Mouse (Mus musculus): ENCODE measurements around the gene Klkb1. TPM values are rescaled to one million over a fixed set of nuclear protein-coding genes. Genes with fewer than 3 reads are reported as not detected.

Gene Klkb1
- polyA plus RNA-seq, 1 experiment from 2014 or later = not detected

- Histone ChIP-seq H3K36me3 (no peaks in the 10 kb centered on the region), H3K9me3 (peaks cover 10% of the 10 kb centered on the region; the same call in 1 of the 2 replicates), H3K4me1 (replicated peaks) (no peaks in the 10 kb centered on the region), H3K4me3 (replicated peaks) (no peak overlapping the region), H3K4me2 (no peak overlapping the region), H3K27me3 (no peaks in the 10 kb centered on the region), H3K27ac (no peak overlapping the region), H3K9ac (replicated peaks) (no peak overlapping the region)
- ATAC-seq (ENCODE audit: insufficient number of reproducible peaks, insufficient read depth, low FRiP score, low TSS enrichment, low read depth) = no peak
Measured at GRCm38 (mm10) chr8:45268485-45268884, 26.2 kb downstream of the Klkb1 start.

- WGBS = 90% methylated on average over 4 of the region's 4 CpGs
- Histone ChIP-seq H3K4me1 (replicated peaks) (no peaks in the 10 kb centered on the region), H3K4me3 (replicated peaks) (no peak overlapping the region), H3K9ac (replicated peaks) (no peak overlapping the region), H3K9me3 (peaks cover 10% of the 10 kb centered on the region; the same call in 1 of the 2 replicates), H3K27ac (no peak overlapping the region), H3K4me2 (no peak overlapping the region), H3K36me3 (no peaks in the 10 kb centered on the region), H3K27me3 (no peaks in the 10 kb centered on the region)
- no peak for ATAC-seq (ENCODE audit: insufficient number of reproducible peaks, insufficient read depth, low FRiP score, low TSS enrichment, low read depth)
Measured at GRCm38 (mm10) chr8:45267611-45268391, 26.9 kb downstream of the Klkb1 start.

- ATAC-seq (ENCODE audit: insufficient number of reproducible peaks, insufficient read depth, low FRiP score, low TSS enrichment, low read depth) = no peak
- 70% methylated on average over 8 of the region's 8 CpGs for WGBS
- H3K9ac ChIP-seq (replicated peaks) = no peak overlapping the region
- no peak overlapping the region for H3K27ac ChIP-seq
- no peaks in the 10 kb centered on the region for H3K36me3 ChIP-seq
- H3K4me1 ChIP-seq (replicated peaks) = no peaks in the 10 kb centered on the region
- no peak overlapping the region for H3K4me3 ChIP-seq (replicated peaks)
- no peak overlapping the region for H3K4me2 ChIP-seq
- H3K9me3 ChIP-seq = peaks cover 10% of the 10 kb centered on the region; the same call in 1 of the 2 replicates
- no peaks in the 10 kb centered on the region for H3K27me3 ChIP-seq
Measured at GRCm38 (mm10) chr8:45266993-45267392, 27.7 kb downstream of the Klkb1 start.

GRCm38 (mm10) chr8:45264918-45265317 lies 29.7 kb downstream of the Klkb1 start:
- 87% methylated on average over 4 of the region's 4 CpGs for WGBS
- Histone ChIP-seq H3K4me2 (no peak overlapping the region), H3K27ac (no peak overlapping the region), H3K4me1 (replicated peaks) (no peaks in the 10 kb centered on the region), H3K9ac (replicated peaks) (no peak overlapping the region), H3K4me3 (replicated peaks) (no peak overlapping the region), H3K36me3 (no peaks in the 10 kb centered on the region), H3K27me3 (no peaks in the 10 kb centered on the region), H3K9me3 (peaks cover 10% of the 10 kb centered on the region; the same call in 1 of the 2 replicates)
- ATAC-seq (ENCODE audit: insufficient number of reproducible peaks, insufficient read depth, low FRiP score, low TSS enrichment, low read depth) = no peak

- H3K36me3 ChIP-seq = no peaks in the 10 kb centered on the region
- no peak overlapping the region for H3K9ac ChIP-seq (replicated peaks)
- H3K9me3 ChIP-seq = peaks cover 10% of the 10 kb centered on the region; the same call in 1 of the 2 replicates
- no peaks in the 10 kb centered on the region for H3K27me3 ChIP-seq
- ATAC-seq (ENCODE audit: insufficient number of reproducible peaks, insufficient read depth, low FRiP score, low TSS enrichment, low read depth) = no peak
- H3K4me1 ChIP-seq (replicated peaks) = no peaks in the 10 kb centered on the region
- no peak overlapping the region for H3K27ac ChIP-seq
- no peak overlapping the region for H3K4me2 ChIP-seq
- WGBS = 87% methylated on average over 3 of the region's 3 CpGs
- no peak overlapping the region for H3K4me3 ChIP-seq (replicated peaks)
Measured at GRCm38 (mm10) chr8:45262851-45263250, 31.8 kb downstream of the Klkb1 start.

GRCm38 (mm10) chr8:45261920-45262319 lies 32.7 kb downstream of the Klkb1 start, which contains the start of gene F11:
Gene F11, minus strand, starts transcription at chr8:45262031.
- WGBS = 92% methylated on average over 10 of the region's 10 CpGs
- Histone ChIP-seq H3K27ac (no peak within 1 kb of the TSS), H3K4me3 (replicated peaks) (no peak within 1 kb of the TSS), H3K9me3 (peaks cover 10% of the 10 kb centered on the region; the same call in 1 of the 2 replicates), H3K9ac (replicated peaks) (no peak within 1 kb of the TSS), H3K27me3 (no peaks in the 10 kb centered on the region), H3K4me2 (no peak within 1 kb of the TSS), H3K4me1 (replicated peaks) (no peaks in the 10 kb centered on the region), H3K36me3 (no peaks in the 10 kb centered on the region)
- ATAC-seq (ENCODE audit: insufficient number of reproducible peaks, insufficient read depth, low FRiP score, low TSS enrichment, low read depth) = no peak

- H3K9ac ChIP-seq (replicated peaks) = no peak overlapping the region
- no peak overlapping the region for H3K4me2 ChIP-seq
- H3K4me3 ChIP-seq (replicated peaks) = no peak overlapping the region
- H3K9me3 ChIP-seq = no peaks in the 10 kb centered on the region
- no peaks in the 10 kb centered on the region for H3K4me1 ChIP-seq (replicated peaks)
- no peak for ATAC-seq (ENCODE audit: insufficient number of reproducible peaks, insufficient read depth, low FRiP score, low TSS enrichment, low read depth)
- H3K27ac ChIP-seq = no peak overlapping the region
- no peaks in the 10 kb centered on the region for H3K36me3 ChIP-seq
- no peaks in the 10 kb centered on the region for H3K27me3 ChIP-seq
- 83% methylated on average over 8 of the region's 8 CpGs for WGBS
Measured at GRCm38 (mm10) chr8:45258421-45258820, 36.2 kb downstream of the Klkb1 start.

- no peaks in the 10 kb centered on the region for H3K27me3 ChIP-seq
- WGBS = 66% methylated on average over 12 of the region's 12 CpGs
Measured at GRCm38 (mm10) chr8:45255040-45255439, 39.6 kb downstream of the Klkb1 start.

GRCm38 (mm10) chr8:45254194-45254842 lies 40.3 kb downstream of the Klkb1 start:
- Histone ChIP-seq H3K9ac (replicated peaks) (no peak overlapping the region), H3K4me1 (replicated peaks) (no peaks in the 10 kb centered on the region), H3K27ac (no peak overlapping the region), H3K27me3 (no peaks in the 10 kb centered on the region), H3K4me3 (replicated peaks) (no peak overlapping the region), H3K4me2 (no peak overlapping the region), H3K36me3 (no peaks in the 10 kb centered on the region), H3K9me3 (no peaks in the 10 kb centered on the region)
- 85% methylated on average over 8 of the region's 8 CpGs for WGBS
- ATAC-seq (ENCODE audit: insufficient number of reproducible peaks, insufficient read depth, low FRiP score, low TSS enrichment, low read depth) = no peak

More at GRCm38 (mm10) chr8:45255040-45255439, 39.6 kb downstream of the Klkb1 start:
- Histone ChIP-seq H3K36me3 (no peaks in the 10 kb centered on the region), H3K4me1 (replicated peaks) (no peaks in the 10 kb centered on the region), H3K9ac (replicated peaks) (no peak overlapping the region), H3K9me3 (no peaks in the 10 kb centered on the region), H3K4me3 (replicated peaks) (no peak overlapping the region), H3K4me2 (no peak overlapping the region), H3K27ac (no peak overlapping the region)
- ATAC-seq (ENCODE audit: insufficient number of reproducible peaks, insufficient read depth, low FRiP score, low TSS enrichment, low read depth) = no peak

- H3K27ac ChIP-seq = no peak overlapping the region
- no peaks in the 10 kb centered on the region for H3K36me3 ChIP-seq
- no peaks in the 10 kb centered on the region for H3K9me3 ChIP-seq
- H3K4me2 ChIP-seq = no peak overlapping the region
- H3K4me3 ChIP-seq (replicated peaks) = no peak overlapping the region
- 92% methylated on average over 1 of the region's 1 CpGs for WGBS
- ATAC-seq (ENCODE audit: insufficient number of reproducible peaks, insufficient read depth, low FRiP score, low TSS enrichment, low read depth) = no peak
- H3K4me1 ChIP-seq (replicated peaks) = no peaks in the 10 kb centered on the region
- H3K9ac ChIP-seq (replicated peaks) = no peak overlapping the region
- H3K27me3 ChIP-seq = no peaks in the 10 kb centered on the region
Measured at GRCm38 (mm10) chr8:45253586-45253985, 41.1 kb downstream of the Klkb1 start.

GRCm38 (mm10) chr8:45253111-45253510 lies 41.5 kb downstream of the Klkb1 start:
- Histone ChIP-seq H3K4me2 (no peak overlapping the region), H3K9ac (replicated peaks) (no peak overlapping the region), H3K27me3 (no peaks in the 10 kb centered on the region), H3K9me3 (no peaks in the 10 kb centered on the region), H3K36me3 (no peaks in the 10 kb centered on the region), H3K27ac (no peak overlapping the region), H3K4me1 (replicated peaks) (no peaks in the 10 kb centered on the region), H3K4me3 (replicated peaks) (no peak overlapping the region)
- no peak for ATAC-seq (ENCODE audit: insufficient number of reproducible peaks, insufficient read depth, low FRiP score, low TSS enrichment, low read depth)
- WGBS = 48% methylated on average over 2 of the region's 2 CpGs

Measured in limb, embryonic 12.5 days (tissue).